Mouse (Mus musculus) adrenal gland, postnatal 36 days (tissue): ENCODE data around the gene Cenph. TPM values are rescaled to one million over a fixed set of nuclear protein-coding genes. Genes with fewer than 3 reads are reported as not detected.
A peak's percentile ranks its signal among the peaks of the same experiment; 100 is the strongest.
"Not testable (repeated sequence)": the region's sequence is repeated elsewhere in the genome, so short reads cannot be mapped to it uniquely, and the experiment has no call there.

ENCODE experiments used
- DNase-seq, 2 experiments: peaks; one replicate each; pipeline ENCODE4 v3.0.0; 2021; ENCODE audit warnings: mixed read lengths in 1 of 2
- total RNA-seq, 2 experiments: library from RNA; stranded (reverse); gene quantifications; 2 replicates each; pipeline ENCODE4 v1.2.3; 2021

The Cenph gene
- total RNA-seq, 2 experiments from 2014 or later: 0.66 TPM

GRCm38 (mm10) chr13:100746090-100746489 lies 29.6 kb downstream of the Cenph start:
- no peak for DNase-seq

GRCm38 (mm10) chr13:100744036-100744744 lies 31.5 kb downstream of the Cenph start, which contains the start of gene Mrps36:
Gene Mrps36, minus strand, starts transcription at chr13:100744659.
- peak; percentile 96 to 98 for DNase-seq

- no peak for DNase-seq
These were observed 32.2 kb downstream of the Cenph start for GRCm38 (mm10) chr13:100743346-100744035.

- no peak for DNase-seq
These were observed 32.9 kb downstream of the Cenph start for GRCm38 (mm10) chr13:100742831-100743230.

GRCm38 (mm10) chr13:100732756-100733155 lies 42.9 kb downstream of the Cenph start:
- no peak for DNase-seq

- DNase-seq: not testable (repeated sequence)
These were observed 44.1 kb downstream of the Cenph start for GRCm38 (mm10) chr13:100731462-100732046.

- DNase-seq: peak; percentile 95
These were observed 44.9 kb downstream of the Cenph start, which contains the start of gene Cdk7 for GRCm38 (mm10) chr13:100730861-100731176. Gene Cdk7, minus strand, starts transcription at chr13:100730939.

GRCm38 (mm10) chr13:100730153-100730860 lies 45.4 kb downstream of the Cenph start:
- DNase-seq: no peak

GRCm38 (mm10) chr13:100728530-100728929 lies 47.2 kb downstream of the Cenph start:
- not testable (repeated sequence) for DNase-seq

- DNase-seq: no peak
These were observed 47.6 kb downstream of the Cenph start for GRCm38 (mm10) chr13:100728086-100728485.

- DNase-seq: no peak
These were observed 50.5 kb downstream of the Cenph start for GRCm38 (mm10) chr13:100725194-100725593.

- peak in 1 of 2 experiments; percentile 34 for DNase-seq
These were observed 51.5 kb downstream of the Cenph start for GRCm38 (mm10) chr13:100724051-100724754.

GRCm38 (mm10) chr13:100721656-100722055 lies 54.0 kb downstream of the Cenph start:
- DNase-seq: no peak

- no peak for DNase-seq
These were observed 60.2 kb downstream of the Cenph start for GRCm38 (mm10) chr13:100715467-100715866.

Other genes with a start within 250 kb of the Cenph start
- gene Ocln, start 223.2 kb downstream of the Cenph start, total RNA-seq: 10 to 100 TPM in 1 of 2 experiments, 1 to 10 TPM in 1; 6.7 to 14.4 TPM
- gene Marveld2, start 158.9 kb downstream of the Cenph start, total RNA-seq: under 1 TPM; 0.56 to 0.76 TPM
- 10 to 100 TPM; 68.9 to 84.4 TPM for gene Ak6, start 124.9 kb downstream of the Cenph start, total RNA-seq
- 10 to 100 TPM; 21.0 to 22.7 TPM for gene Rad17, start 124.8 kb downstream of the Cenph start, total RNA-seq
- gene Taf9, start 124.3 kb downstream of the Cenph start, total RNA-seq: 10 to 100 TPM in 1 of 2 experiments, 1 to 10 TPM in 1; 8.3 to 15.4 TPM
- under 1 TPM; 0.66 to 0.76 TPM for gene Ccdc125, start 106.2 kb downstream of the Cenph start, total RNA-seq
- gene Cdk7, start 45.0 kb downstream of the Cenph start, total RNA-seq: 10 to 100 TPM; 38.6 to 44.7 TPM
- 100 to 1,000 TPM; 116 to 122 TPM for gene Mrps36, start 31.2 kb downstream of the Cenph start, total RNA-seq
- gene Ccnb1, start 10.7 kb upstream of the Cenph start, total RNA-seq: 1 to 10 TPM; 5.5 to 6.5 TPM
- gene Slc30a5, start 57.5 kb upstream of the Cenph start, total RNA-seq: 10 to 100 TPM; 49.9 to 51.4 TPM